Comparison of ENCODE assay signal across 9 mouse cellular contexts in the genomic region with DNA sequence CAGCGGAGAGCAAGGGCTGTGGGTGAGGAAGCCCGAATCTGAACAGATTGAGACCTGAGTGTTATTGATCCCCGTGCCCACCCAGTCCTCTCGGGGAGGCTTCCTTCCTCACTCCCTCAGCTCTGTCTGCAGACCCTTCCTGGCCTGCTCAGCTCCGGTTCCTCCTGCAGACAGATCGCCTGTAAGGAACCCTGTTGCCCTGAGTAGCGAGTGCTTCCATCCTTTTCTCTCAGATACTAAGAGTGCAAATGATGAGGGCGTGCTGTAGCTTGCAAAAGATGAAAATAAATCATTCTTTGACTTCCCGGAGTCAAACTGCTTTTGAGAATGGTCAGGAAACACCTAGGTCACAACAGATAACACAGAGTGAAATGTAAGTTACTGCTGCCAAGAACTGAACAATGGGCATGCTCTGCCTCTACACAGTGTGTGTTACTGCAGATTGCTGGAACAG.
DNase-seq lines count a peak whose midpoint lies in the region; ATAC-seq and TF ChIP-seq lines count a peak whose summit lies in the region.
"Had no signal": no experiment of that assay in that cellular context is flagged by ENCODE, and none has a peak within 500 bp of the region (broad histone marks: within the 10 kb centered on the region; RNA-seq: fewer than 3 reads in every experiment).

No protein-coding gene starts in this region.

- no peak for TF ChIP-seq POLR2A in cortical plate, adult 2 months (IDR thresholded peaks at IDR 0.05; ENCODE audit: extremely low read depth, insufficient read depth, low read length)

- TF ChIP-seq CTCF in cortical plate, adult 2 months (IDR thresholded peaks at IDR 0.05; ENCODE audit: extremely low read depth, insufficient read depth, low read length): no peak

- intact Hi-C loops in heart, postnatal 36 days (cut with DNase I): loop anchor here (2.0 kb wide), 1 partner anchor 13 kb away; no protein-coding TSS in a partner anchor

- peak overlapping the region; percentile 11; the same call in 1 of the 2 replicates for H3K4me3 ChIP-seq in hindbrain, embryonic 13.5 days
- H3K4me3 ChIP-seq in hindbrain, embryonic 11.5 days (ENCODE audit: low read depth, low read length): no peak overlapping the region
- peak overlapping the region; percentile 70 for H3K4me3 ChIP-seq in cortical plate, adult 2 months (ENCODE audit: insufficient read depth, low read length)
- H3K4me3 ChIP-seq in midbrain, embryonic 13.5 days (replicated peaks): no peak overlapping the region
- H3K4me3 ChIP-seq: midbrain, embryonic 12.5 days had no signal

- no peaks in the 10 kb centered on the region for H3K9me3 ChIP-seq in hindbrain, embryonic 13.5 days
- no peaks in the 10 kb centered on the region for H3K9me3 ChIP-seq in hindbrain, embryonic 11.5 days (ENCODE audit: control insufficient read depth, low read length)
- H3K9me3 ChIP-seq in midbrain, embryonic 13.5 days: no peaks in the 10 kb centered on the region
- H3K9me3 ChIP-seq: midbrain, embryonic 12.5 days had no signal

- H3K4me1 ChIP-seq in hindbrain, embryonic 13.5 days (replicated peaks): peaks cover 31% of the 10 kb centered on the region
- H3K4me1 ChIP-seq in hindbrain, embryonic 11.5 days (replicated peaks; ENCODE audit: control insufficient read depth, insufficient read depth, low read length): no peaks in the 10 kb centered on the region
- H3K4me1 ChIP-seq in cortical plate, adult 2 months (ENCODE audit: control insufficient read depth, insufficient read depth, low read length): peaks cover 8% of the 10 kb centered on the region
- peaks cover 24% of the 10 kb centered on the region for H3K4me1 ChIP-seq in midbrain, embryonic 13.5 days (replicated peaks)

- H3K36me3 ChIP-seq in hindbrain, embryonic 13.5 days: no peaks in the 10 kb centered on the region
- H3K36me3 ChIP-seq in hindbrain, embryonic 11.5 days (ENCODE audit: control insufficient read depth, insufficient read depth, low read length): no peaks in the 10 kb centered on the region
- no peaks in the 10 kb centered on the region for H3K36me3 ChIP-seq in midbrain, embryonic 13.5 days
- H3K36me3 ChIP-seq: midbrain, embryonic 12.5 days had no signal

- peak overlapping the region; percentile 65; the same call in 1 of the 2 replicates for H3K9ac ChIP-seq in hindbrain, embryonic 13.5 days
- H3K9ac ChIP-seq in hindbrain, embryonic 11.5 days (ENCODE audit: low read depth, low read length): no peak overlapping the region
- peak overlapping the region; percentile 44; the same call in 1 of the 2 replicates for H3K9ac ChIP-seq in midbrain, embryonic 13.5 days (replicated peaks)
- H3K9ac ChIP-seq: midbrain, embryonic 12.5 days had no signal

- peak overlapping the region; percentile 31 for H3K4me2 ChIP-seq in hindbrain, embryonic 13.5 days
- no peak overlapping the region for H3K4me2 ChIP-seq in hindbrain, embryonic 11.5 days (replicated peaks; ENCODE audit: low read depth, low read length)
- peak overlapping the region; percentile 29 for H3K4me2 ChIP-seq in midbrain, embryonic 13.5 days (replicated peaks)
- H3K4me2 ChIP-seq: midbrain, embryonic 12.5 days had no signal

- peak overlapping the region; percentile 60 for H3K27ac ChIP-seq in hindbrain, embryonic 13.5 days
- H3K27ac ChIP-seq in hindbrain, embryonic 11.5 days (ENCODE audit: low read depth, low read length): no peak overlapping the region
- peak overlapping the region; percentile 96 for H3K27ac ChIP-seq in cortical plate, adult 2 months (ENCODE audit: insufficient read depth, low read length)
- H3K27ac ChIP-seq in midbrain, embryonic 13.5 days: 0 out of 2 replicates have a peak overlapping the region, but pooled peaks have one; percentile 44
- H3K27ac ChIP-seq: midbrain, embryonic 12.5 days had no signal

- no peak for DNase-seq in hindbrain, embryonic 11.5 days (ENCODE audit: low spot score)
- peak; percentile 23 to 37 for DNase-seq in heart, postnatal 36 days
- DNase-seq in urinary bladder, postnatal 10 days (ENCODE audit: low spot score): no peak
- DNase-seq in urinary bladder, postnatal 25 days (ENCODE audit: low spot score): no peak
- no peak for DNase-seq in T-cell, adult 2 months (ENCODE audit: low spot score)

- no peak for ATAC-seq in hindbrain, embryonic 13.5 days (ENCODE audit: low FRiP score)
- ATAC-seq in hindbrain, embryonic 11.5 days (ENCODE audit: low FRiP score): no peak
- no peak for ATAC-seq in midbrain, embryonic 13.5 days

- WGBS in hindbrain, embryonic 13.5 days: 60% methylated on average over 9 of the region's 9 CpGs
- 60% methylated on average over 9 of the region's 9 CpGs for WGBS in hindbrain, embryonic 11.5 days
- WGBS in midbrain, embryonic 13.5 days: 74% methylated on average over 9 of the region's 9 CpGs

- no peaks in the 10 kb centered on the region for H3K27me3 ChIP-seq in hindbrain, embryonic 13.5 days
- H3K27me3 ChIP-seq in hindbrain, embryonic 11.5 days (ENCODE audit: control insufficient read depth, insufficient read depth, low read length): no peaks in the 10 kb centered on the region
- H3K27me3 ChIP-seq in midbrain, embryonic 13.5 days: no peaks in the 10 kb centered on the region
- H3K27me3 ChIP-seq: midbrain, embryonic 12.5 days had no signal

Comparison
In these comparisons a context has a peak if more than half of its experiments do, and no peak if none do; other contexts are left out.
1. H3K4me3 ChIP-seq: peak in hindbrain, embryonic 13.5 days (single experiment) and cortical plate, adult 2 months (single experiment); none in hindbrain, embryonic 11.5 days (single experiment) and midbrain, embryonic 13.5 days (single experiment).
2. DNase-seq: peak in heart, postnatal 36 days (2 of 2); none in hindbrain, embryonic 11.5 days (single experiment), urinary bladder, postnatal 10 days (single experiment), urinary bladder, postnatal 25 days (single experiment) and T-cell, adult 2 months (single experiment).